Comparison of ENCODE assay signal across 7 mouse cellular contexts in genomic region chr8:60631504-60631934, GRCm38 (mm10). TPM values are rescaled to one million over a fixed set of nuclear protein-coding genes. Genes with fewer than 3 reads are reported as not detected.
DNase-seq lines count a peak whose midpoint lies in the region; ATAC-seq and TF ChIP-seq lines count a peak whose summit lies in the region.

No protein-coding gene starts in this region.

- no peaks in the 10 kb centered on the region; the same call in 1 of the 2 replicates for H3K4me1 ChIP-seq in bone marrow macrophage, adult 2 months (ENCODE audit: control insufficient read depth, insufficient read depth, low read length)
- no peaks in the 10 kb centered on the region for H3K4me1 ChIP-seq in embryonic facial prominence, embryonic 11.5 days (ENCODE audit: control insufficient read depth, insufficient read depth, low read length)
- peaks cover 20% of the 10 kb centered on the region for H3K4me1 ChIP-seq in midbrain, embryonic 10.5 days

- peak; percentile 71 for DNase-seq in embryonic facial prominence, embryonic 11.5 days (ENCODE audit: low spot score)
- DNase-seq in heart, adult 18-20 months, result peak; percentile 81 to 85
- peak; percentile 90 for DNase-seq in kidney, adult 18-20 months
- peak; percentile 74 for DNase-seq in left cerebral cortex, postnatal 4 days
- peak; percentile 70 for DNase-seq in midbrain, embryonic 10.5 days (ENCODE audit: low spot score)
- peak; percentile 70 for DNase-seq in right cerebral cortex, postnatal 4 days

- TF ChIP-seq POLR2A in bone marrow macrophage, adult 2 months (IDR thresholded peaks at IDR 0.05; ENCODE audit: borderline replicate concordance, low read depth, low read length), result no peak

- no peaks in the 10 kb centered on the region for H3K36me3 ChIP-seq in embryonic facial prominence, embryonic 11.5 days (replicated peaks; ENCODE audit: control insufficient read depth, insufficient read depth, low read depth, low read length)
- H3K36me3 ChIP-seq in midbrain, embryonic 10.5 days, result no peaks in the 10 kb centered on the region

- no peak for TF ChIP-seq CTCF in bone marrow macrophage, adult 2 months (IDR thresholded peaks at IDR 0.05; ENCODE audit: low read depth, low read length)

- no peaks in the 10 kb centered on the region for H3K9me3 ChIP-seq in embryonic facial prominence, embryonic 11.5 days (replicated peaks; ENCODE audit: control insufficient read depth, low read length)
- no peaks in the 10 kb centered on the region for H3K9me3 ChIP-seq in midbrain, embryonic 10.5 days (replicated peaks)

- H3K27ac ChIP-seq in bone marrow macrophage, adult 2 months (ENCODE audit: insufficient read depth, low read depth, low read length), result peak overlapping the region; percentile 81
- H3K27ac ChIP-seq in embryonic facial prominence, embryonic 11.5 days (replicated peaks; ENCODE audit: low read depth, low read length), result no peak overlapping the region
- H3K27ac ChIP-seq in midbrain, embryonic 10.5 days (replicated peaks), result peak overlapping the region; percentile 28; the same call in 1 of the 2 replicates

- no peaks in the 10 kb centered on the region for H3K27me3 ChIP-seq in embryonic facial prominence, embryonic 11.5 days (ENCODE audit: control insufficient read depth, insufficient read depth, low read length)
- peaks cover 45% of the 10 kb centered on the region for H3K27me3 ChIP-seq in midbrain, embryonic 10.5 days (ENCODE audit: low read depth, poor library complexity, severe bottlenecking)

- WGBS in embryonic facial prominence, embryonic 11.5 days, result under 1% methylated on average over 13 of the region's 13 CpGs
- 2% methylated on average over 13 of the region's 13 CpGs for WGBS in midbrain, embryonic 10.5 days

- peak overlapping the region; percentile 32 for H3K4me2 ChIP-seq in embryonic facial prominence, embryonic 11.5 days (ENCODE audit: low read depth, low read length)

- ATAC-seq in embryonic facial prominence, embryonic 11.5 days (replicated peaks; ENCODE audit: insufficient number of reproducible peaks, low FRiP score, low TSS enrichment, low read depth), result peak; percentile 8; the same call in 1 of the 2 replicates

- no peak overlapping the region for H3K9ac ChIP-seq in embryonic facial prominence, embryonic 11.5 days (replicated peaks; ENCODE audit: low read length)

- intact Hi-C loops in left cerebral cortex, postnatal 4 days (cut with DNase I), result loop anchor here (5.0 kb wide), 1 partner anchor 236 kb away; no protein-coding TSS in a partner anchor

- H3K4me3 ChIP-seq in bone marrow macrophage, adult 2 months (ENCODE audit: insufficient read depth, low read length), result peak overlapping the region; percentile 61
- peak overlapping the region; percentile 9; the same call in 1 of the 2 replicates for H3K4me3 ChIP-seq in embryonic facial prominence, embryonic 11.5 days (ENCODE audit: low read depth, low read length)
- peak overlapping the region; percentile 65 for H3K4me3 ChIP-seq in midbrain, embryonic 10.5 days

RNA-seq across cellular contexts. Expression of gene Mfap3l, which starts 1.1 kb away (rescaled TPM):
- polyA plus RNA-seq in bone marrow macrophage, adult 2 months (2012; ENCODE audit: insufficient read depth, insufficient read length, missing spikeins), result 5.0 and 6.2 TPM in 2 replicates
- 1.3 and 2.0 TPM in 2 replicates for polyA plus RNA-seq in embryonic facial prominence, embryonic 11.5 days (2014; fragmentation: Nextera tagmentation; extraction: Ambion mirVana)
- 10 to 100 TPM; 13.6 to 14.3 TPM for total RNA-seq in heart, adult 18-20 months (2021)
- 10 to 100 TPM; 25.4 to 25.9 TPM for total RNA-seq in left cerebral cortex, postnatal 4 days (2021)
- polyA plus RNA-seq in midbrain, embryonic 10.5 days (2016; fragmentation: Nextera tagmentation; extraction: Ambion mirVana), result 1.3 and 1.7 TPM in 2 replicates

Comparison
In these comparisons a context has a peak if more than half of its experiments do, and no peak if none do; other contexts are left out.
1. H3K4me3 ChIP-seq: peak in every context shown above with its lines; median percentile 65 in midbrain, embryonic 10.5 days; 61 in bone marrow macrophage, adult 2 months; 9 in embryonic facial prominence, embryonic 11.5 days.